Mouse (Mus musculus) myocyte (in vitro differentiated cells): ENCODE measurements around the gene Ptch2. TPM values are rescaled to one million over a fixed set of nuclear protein-coding genes. Genes with fewer than 3 reads are reported as not detected.

Source experiments
- H3K27me3 ChIP-seq: one replicate; pipeline ENCODE4 v1.6.1; 2011; ENCODE audit not compliant: control insufficient read depth, insufficient read depth, insufficient read length
- H3K36me3 ChIP-seq: one replicate; pipeline ENCODE4 v1.6.1; 2011; ENCODE audit not compliant: control insufficient read depth, insufficient read depth
- H3K4me2 ChIP-seq: one replicate; pipeline ENCODE4 v1.6.1; 2011; ENCODE audit warnings: low read depth, control low read depth
- H3K4me3 ChIP-seq: one replicate; pipeline ENCODE4 v1.5.1; 2011; ENCODE audit warnings: mild to moderate bottlenecking, control low read depth, moderate library complexity
- H3K79me2 ChIP-seq: one replicate; pipeline ENCODE4 v1.6.1; 2011; ENCODE audit not compliant: control insufficient read depth, insufficient read depth
- H3ac ChIP-seq: one replicate; pipeline ENCODE4 v1.6.1; 2011; ENCODE audit not compliant: control insufficient read depth, insufficient read length
- CEBPB ChIP-seq: IDR thresholded peaks from 2 replicates; pipeline ENCODE4 v1.6.1; 2011; ENCODE audit warnings: mild to moderate bottlenecking, moderate library complexity; ENCODE audit not compliant: poor library complexity, insufficient read depth, severe bottlenecking
- E2F4 ChIP-seq: IDR thresholded peaks from one replicate; pipeline ENCODE4 v1.6.1; 2011; ENCODE audit warnings: mild to moderate bottlenecking, control low read depth, moderate library complexity; ENCODE audit not compliant: insufficient read depth
- MAX ChIP-seq: IDR thresholded peaks from one replicate; pipeline ENCODE4 v1.6.1; 2011; ENCODE audit warnings: low read depth, mild to moderate bottlenecking, control low read depth
- MYOD1 ChIP-seq, 3 experiments: IDR thresholded peaks; one replicate each; pipeline ENCODE4 v1.6.1; 2011; ENCODE audit warnings: control low read depth in 2 of 3, low read depth in 2 of 3, mild to moderate bottlenecking in 2 of 3, moderate library complexity in 1 of 3; ENCODE audit not compliant: insufficient read length in 2 of 3, control insufficient read depth in 1 of 3
- MYOG ChIP-seq, 3 experiments: IDR thresholded peaks; one replicate each; pipeline ENCODE4 v1.6.1; 2011; ENCODE audit warnings: control low read depth in 2 of 3, low read depth in 2 of 3, mild to moderate bottlenecking in 2 of 3; ENCODE audit not compliant: insufficient read length in 2 of 3, control insufficient read depth in 1 of 3, insufficient read depth in 1 of 3
- POLR2A ChIP-seq: IDR thresholded peaks from one replicate; pipeline ENCODE4 v1.6.1; 2011; ENCODE audit warnings: low read depth, mild to moderate bottlenecking, control low read depth, moderate library complexity; ENCODE audit not compliant: insufficient read length
- POLR2AphosphoS2 ChIP-seq: IDR thresholded peaks from one replicate; pipeline ENCODE4 v1.6.1; 2011; ENCODE audit warnings: low read depth, control low read depth; ENCODE audit not compliant: insufficient read length
- REST ChIP-seq: IDR thresholded peaks from one replicate; pipeline ENCODE4 v1.6.1; 2011; ENCODE audit warnings: mild to moderate bottlenecking, control low read depth, moderate library complexity; ENCODE audit not compliant: insufficient read depth, insufficient read length
- SRF ChIP-seq: IDR thresholded peaks from one replicate; pipeline ENCODE4 v1.6.1; 2011; ENCODE audit warnings: low read depth; ENCODE audit not compliant: control insufficient read depth, insufficient read length
- TCF12 ChIP-seq: IDR thresholded peaks from one replicate; pipeline ENCODE4 v1.6.1; 2011; ENCODE audit warnings: mild to moderate bottlenecking, control low read depth; ENCODE audit not compliant: poor library complexity, insufficient read depth, severe bottlenecking
- TCF3 ChIP-seq: IDR thresholded peaks from one replicate; pipeline ENCODE4 v1.6.1; 2011; ENCODE audit warnings: low read depth, control low read depth; ENCODE audit not compliant: insufficient read length
- USF1 ChIP-seq: IDR thresholded peaks from one replicate; pipeline ENCODE4 v1.6.1; 2011; ENCODE audit warnings: low read depth, mild to moderate bottlenecking, control low read depth, moderate library complexity
- polyA plus RNA-seq: library from polyadenylated mRNA; unstranded; fragments of >200 nt; fragmentation: generic; extraction: Trizol; gene quantifications from one replicate; pipeline ENCODE4 v1.2.1, GENCODE M21; 2012; ENCODE audit warnings: missing spikeins

The Ptch2 gene
- polyA plus RNA-seq, 1 experiment, result 0.02 TPM

DNA sequence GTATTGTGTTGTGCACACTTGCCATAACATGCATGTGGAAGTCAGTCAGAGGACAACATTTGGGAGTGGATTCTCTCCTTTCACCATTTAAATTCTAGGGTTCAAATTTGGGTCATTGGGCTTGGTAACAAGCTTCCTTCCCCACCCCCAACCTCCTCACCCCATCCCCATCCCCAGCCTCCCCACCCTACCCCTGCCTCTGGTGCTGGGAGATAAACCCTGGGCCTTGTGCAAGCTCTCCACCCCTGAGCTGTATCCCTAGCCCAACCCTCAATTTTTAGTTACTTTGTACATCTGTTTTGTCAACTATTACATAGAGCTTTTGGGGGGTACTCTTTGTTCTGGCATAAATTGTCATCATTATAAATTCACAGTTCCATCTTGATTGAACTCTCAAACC is 39.8 kb upstream of the Ptch2 start:
- no peak overlapping the region for H3ac ChIP-seq
- no peak for TF ChIP-seq MYOD1 (IDR thresholded peaks at IDR 0.05; ENCODE audit: control insufficient read depth in 1 of 3, insufficient read length in 2 of 3, low read depth in 2 of 3)
- TF ChIP-seq MAX, result no peak
- no peak for TF ChIP-seq MYOG (IDR thresholded peaks at IDR 0.05; ENCODE audit: control insufficient read depth in 1 of 3, insufficient read depth in 1 of 3, insufficient read length in 2 of 3, low read depth in 2 of 3)
- no peak for TF ChIP-seq POLR2AphosphoS2
- TF ChIP-seq E2F4, result no peak
- TF ChIP-seq CEBPB, result no peak
- no peak for TF ChIP-seq TCF12
- TF ChIP-seq USF1, result no peak
- TF ChIP-seq SRF, result no peak
- no peak for TF ChIP-seq REST
- no peak for TF ChIP-seq POLR2A
- TF ChIP-seq TCF3, result no peak

DNA sequence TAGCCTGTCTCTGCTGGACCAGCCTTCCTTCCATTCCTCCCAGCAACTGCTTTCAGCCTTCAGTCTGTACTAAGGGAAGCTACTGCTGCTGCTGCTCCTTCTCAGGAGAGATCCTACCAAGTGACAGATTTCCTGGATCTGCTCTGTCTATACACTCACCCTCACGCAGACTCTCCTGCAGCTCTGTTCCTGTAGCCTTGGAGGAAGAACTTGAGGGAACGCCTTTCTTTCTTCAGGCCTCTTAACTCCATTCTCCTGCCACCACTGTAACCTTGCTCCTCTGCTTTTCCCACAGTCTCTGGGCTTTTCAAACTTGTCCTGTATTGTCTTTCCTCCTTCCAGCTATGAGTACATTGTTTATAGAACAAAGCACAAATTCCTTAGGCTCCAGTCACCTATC is 39.4 kb upstream of the Ptch2 start:
- no peak overlapping the region for H3ac ChIP-seq
- TF ChIP-seq POLR2A (no peak), MYOD1 (IDR thresholded peaks at IDR 0.05; ENCODE audit: control insufficient read depth in 1 of 3, insufficient read length in 2 of 3, low read depth in 2 of 3) (no peak), E2F4 (no peak), TCF12 (no peak), POLR2AphosphoS2 (no peak), MYOG (IDR thresholded peaks at IDR 0.05; ENCODE audit: control insufficient read depth in 1 of 3, insufficient read depth in 1 of 3, insufficient read length in 2 of 3, low read depth in 2 of 3) (no peak), REST (no peak), SRF (no peak), MAX (no peak), USF1 (no peak), CEBPB (no peak), TCF3 (no peak)
- no peaks in the 10 kb centered on the region for H3K27me3 ChIP-seq
- H3K4me3 ChIP-seq, result no peak overlapping the region
- peaks cover 9% of the 10 kb centered on the region for H3K36me3 ChIP-seq
- H3K4me2 ChIP-seq, result no peak overlapping the region
- no peaks in the 10 kb centered on the region for H3K79me2 ChIP-seq

More for the DNA sequence above, 39.8 kb upstream of the Ptch2 start:
- H3K27me3 ChIP-seq, result no peaks in the 10 kb centered on the region
- H3K4me3 ChIP-seq, result no peak overlapping the region
- H3K79me2 ChIP-seq, result no peaks in the 10 kb centered on the region
- H3K36me3 ChIP-seq, result peaks cover 9% of the 10 kb centered on the region
- no peak overlapping the region for H3K4me2 ChIP-seq

DNA sequence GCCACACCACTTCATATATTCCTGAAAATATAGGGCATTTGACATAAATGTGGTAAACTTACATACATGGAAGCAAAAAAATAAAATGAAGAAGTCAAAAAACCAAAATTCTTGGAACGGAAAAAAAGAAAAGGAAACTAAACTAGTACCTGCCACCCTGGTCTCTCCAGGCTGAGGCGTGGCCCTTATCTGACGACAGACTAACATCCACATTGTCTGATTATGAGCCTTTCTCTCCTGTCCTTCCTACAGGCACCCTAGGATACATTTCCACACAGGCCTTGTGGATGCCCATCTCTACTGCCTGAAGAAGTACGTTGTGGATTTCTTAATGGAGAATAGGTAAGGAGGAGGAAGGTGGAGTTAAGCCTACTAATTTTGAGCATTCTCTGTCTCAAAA is 37.4 kb upstream of the Ptch2 start:
- Histone ChIP-seq H3K27me3 (no peaks in the 10 kb centered on the region), H3K36me3 (peaks cover 9% of the 10 kb centered on the region), H3K79me2 (no peaks in the 10 kb centered on the region), H3ac (no peak overlapping the region), H3K4me3 (no peak overlapping the region), H3K4me2 (no peak overlapping the region)
- no peak for TF ChIP-seq CEBPB
- TF ChIP-seq MYOD1 (IDR thresholded peaks at IDR 0.05; ENCODE audit: control insufficient read depth in 1 of 3, insufficient read length in 2 of 3, low read depth in 2 of 3), result no peak
- TF ChIP-seq TCF12, result no peak
- TF ChIP-seq TCF3, result no peak
- TF ChIP-seq USF1, result no peak
- no peak for TF ChIP-seq POLR2AphosphoS2
- no peak for TF ChIP-seq MYOG (IDR thresholded peaks at IDR 0.05; ENCODE audit: control insufficient read depth in 1 of 3, insufficient read depth in 1 of 3, insufficient read length in 2 of 3, low read depth in 2 of 3)
- no peak for TF ChIP-seq SRF
- no peak for TF ChIP-seq MAX
- TF ChIP-seq E2F4, result no peak
- no peak for TF ChIP-seq POLR2A
- no peak for TF ChIP-seq REST

DNA sequence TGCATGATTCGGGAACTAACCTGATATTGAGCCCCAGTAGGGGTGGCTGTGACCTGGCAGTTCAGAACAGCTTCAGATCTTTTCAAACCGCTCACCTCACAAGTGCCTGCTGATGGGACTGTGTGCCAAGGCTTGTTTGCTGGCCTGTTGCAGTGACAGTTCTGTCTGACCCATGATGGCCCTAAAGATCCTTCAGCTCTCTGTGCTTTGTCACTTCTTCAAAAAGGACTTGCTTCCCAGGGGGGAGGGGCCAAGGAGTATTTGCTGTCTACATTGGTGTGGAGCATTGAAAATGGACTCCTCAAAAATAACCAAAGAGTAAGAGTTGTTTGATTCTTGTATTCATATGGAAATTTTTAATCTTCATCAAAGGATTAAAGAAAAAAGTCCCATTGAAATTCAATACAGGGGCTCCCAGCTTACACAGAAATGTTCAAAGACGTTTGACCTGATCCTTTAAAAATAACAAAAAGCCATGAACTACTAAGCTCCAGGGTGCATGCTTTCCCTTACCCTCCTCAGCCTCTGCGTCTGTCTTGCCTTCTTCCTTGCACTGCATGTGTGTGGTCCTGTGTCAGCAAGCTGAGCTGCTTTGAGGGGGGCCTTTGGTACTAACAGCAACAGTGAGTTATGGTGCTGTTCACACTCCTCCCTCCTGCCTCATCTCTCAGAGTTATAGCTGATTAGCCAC is 33.0 kb upstream of the Ptch2 start:
- Histone ChIP-seq H3K79me2 (no peaks in the 10 kb centered on the region), H3ac (no peak overlapping the region), H3K4me2 (no peak overlapping the region), H3K36me3 (peaks cover 20% of the 10 kb centered on the region), H3K4me3 (no peak overlapping the region), H3K27me3 (no peaks in the 10 kb centered on the region)
- TF ChIP-seq MYOD1 (IDR thresholded peaks at IDR 0.05; ENCODE audit: control insufficient read depth in 1 of 3, insufficient read length in 2 of 3, low read depth in 2 of 3) (no peak), POLR2A (no peak), MYOG (IDR thresholded peaks at IDR 0.05; ENCODE audit: control insufficient read depth in 1 of 3, insufficient read depth in 1 of 3, insufficient read length in 2 of 3, low read depth in 2 of 3) (no peak), POLR2AphosphoS2 (no peak), SRF (no peak), MAX (no peak), USF1 (no peak), TCF12 (no peak), REST (no peak)
